Mouse (Mus musculus) MEL-GATA-1-ER (cell line): ENCODE results near the gene Nr2c1.

Experiments used
- DNase-seq: peaks from one replicate; pipeline ENCODE4 v3.0.0-alpha.2; 2012; ENCODE audit warnings: low read depth; ENCODE audit errors: extremely low read depth

Nr2c1 gene

GRCm38 (mm10) chr10:94147756-94148531 is at the start of gene Nr2c1:
Nr2c1 (plus strand) TSS chr10:94148023.
- peak; percentile 16 for DNase-seq

- DNase-seq: no peak
Measured at GRCm38 (mm10) chr10:94098100-94098499, 49.7 kb upstream of the Nr2c1 start.

- no peak for DNase-seq
Measured at GRCm38 (mm10) chr10:94105498-94105897, 42.3 kb upstream of the Nr2c1 start.

- peak; percentile 26 for DNase-seq
Measured at GRCm38 (mm10) chr10:94107168-94107567, 40.7 kb upstream of the Nr2c1 start.

GRCm38 (mm10) chr10:94107607-94108006 is 40.2 kb upstream of the Nr2c1 start:
- DNase-seq: no peak

GRCm38 (mm10) chr10:94108791-94109190 is 39.0 kb upstream of the Nr2c1 start:
- no peak for DNase-seq

- no peak for DNase-seq
Measured at GRCm38 (mm10) chr10:94110834-94111754, 36.7 kb upstream of the Nr2c1 start.

- DNase-seq: no peak
Measured at GRCm38 (mm10) chr10:94112207-94112606, 35.6 kb upstream of the Nr2c1 start.

GRCm38 (mm10) chr10:94115893-94116599 is 31.8 kb upstream of the Nr2c1 start:
- peak; percentile 76 for DNase-seq

- DNase-seq: no peak
Measured at GRCm38 (mm10) chr10:94116781-94117340, 31.0 kb upstream of the Nr2c1 start.

- DNase-seq: no peak
Measured at GRCm38 (mm10) chr10:94117916-94118315, 29.9 kb upstream of the Nr2c1 start.

GRCm38 (mm10) chr10:94118993-94119392 is 28.8 kb upstream of the Nr2c1 start:
- DNase-seq: no peak

GRCm38 (mm10) chr10:94120676-94121075 is 27.1 kb upstream of the Nr2c1 start:
- no peak for DNase-seq

GRCm38 (mm10) chr10:94122595-94122994 is 25.2 kb upstream of the Nr2c1 start:
- DNase-seq: peak; percentile 52

- DNase-seq: no peak
Measured at GRCm38 (mm10) chr10:94123581-94123980, 24.2 kb upstream of the Nr2c1 start.

GRCm38 (mm10) chr10:94124376-94124775 is 23.4 kb upstream of the Nr2c1 start:
- DNase-seq: no peak

- DNase-seq: no peak
Measured at GRCm38 (mm10) chr10:94129680-94130119, 18.1 kb upstream of the Nr2c1 start.

- no peak for DNase-seq
Measured at GRCm38 (mm10) chr10:94133081-94133480, 14.7 kb upstream of the Nr2c1 start.

GRCm38 (mm10) chr10:94133674-94134073 is 14.1 kb upstream of the Nr2c1 start:
- no peak for DNase-seq

GRCm38 (mm10) chr10:94134535-94135390 is 13.1 kb upstream of the Nr2c1 start:
- DNase-seq: no peak
